Mouse (Mus musculus) regulatory T cell (primary cell): ENCODE results near the gene Cd69.

Source experiments
- in situ Hi-C: fragments of 300-600 bp; cut with MboI, MseI; formaldehyde crosslinking; loops from one replicate; pipeline ENCODE4 v1.15.1; 2025; ENCODE audit warnings: high pct_unique_total_duplicates

Cd69 gene

GRCm38 (mm10) chr6:129248243-129248642 lies 27.0 kb downstream of the Cd69 start:
- in situ Hi-C loops = loop anchor here (5.0 kb wide), 2 partner anchors 161 to 396 kb away; no protein-coding TSS in a partner anchor

DNA sequence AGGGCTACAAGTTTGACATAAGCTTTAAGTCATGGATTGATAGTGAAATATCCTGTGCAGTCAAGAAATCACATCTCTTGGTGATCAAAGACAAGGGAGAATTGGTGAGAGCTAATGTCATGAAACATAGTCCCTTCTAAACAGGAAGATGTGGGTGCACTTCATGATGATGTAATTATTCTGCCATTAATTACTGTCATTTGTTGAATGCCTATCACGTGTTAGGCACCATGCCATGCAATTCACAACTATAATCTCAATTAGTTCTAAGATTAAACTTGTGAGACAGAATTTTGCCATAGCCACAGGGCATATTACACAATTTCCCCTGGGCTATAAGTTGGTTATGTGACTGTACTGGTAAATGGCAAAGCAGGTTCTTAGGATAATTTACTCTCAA lies 28.2 kb downstream of the Cd69 start:
- in situ Hi-C loops = loop anchor here (5.0 kb wide), 2 partner anchors 160 to 395 kb away; no protein-coding TSS in a partner anchor

- in situ Hi-C loops = loop anchor here (5.0 kb wide), 2 partner anchors 158 to 393 kb away; no protein-coding TSS in a partner anchor
Measured at GRCm38 (mm10) chr6:129245793-129246192, 29.4 kb downstream of the Cd69 start.

GRCm38 (mm10) chr6:129241907-129242306 lies 33.3 kb downstream of the Cd69 start:
- in situ Hi-C loops = loop anchor here (5.0 kb wide), 1 partner anchor 205 kb away; no protein-coding TSS in a partner anchor

DNA sequence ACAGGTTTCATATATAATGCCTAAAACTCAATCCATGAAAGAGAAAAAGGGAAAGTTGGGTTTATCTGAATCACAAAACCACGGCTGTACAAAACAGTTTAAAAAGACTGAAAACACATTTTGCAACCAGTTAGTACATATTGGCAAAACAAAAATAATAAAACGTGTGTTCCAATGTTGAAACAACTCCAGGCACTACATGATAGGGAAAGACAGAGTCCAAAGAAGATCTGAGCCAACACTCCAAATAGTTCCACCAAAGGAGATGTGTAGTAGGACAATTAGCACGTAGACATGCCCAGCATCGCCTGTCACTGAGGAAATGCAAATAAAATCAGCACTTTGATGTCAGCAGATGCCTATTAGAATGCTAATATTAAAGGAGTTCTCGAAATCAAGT lies 33.8 kb downstream of the Cd69 start:
- in situ Hi-C loops = loop anchor here (5.0 kb wide), 1 partner anchor 204 kb away; no protein-coding TSS in a partner anchor

DNA sequence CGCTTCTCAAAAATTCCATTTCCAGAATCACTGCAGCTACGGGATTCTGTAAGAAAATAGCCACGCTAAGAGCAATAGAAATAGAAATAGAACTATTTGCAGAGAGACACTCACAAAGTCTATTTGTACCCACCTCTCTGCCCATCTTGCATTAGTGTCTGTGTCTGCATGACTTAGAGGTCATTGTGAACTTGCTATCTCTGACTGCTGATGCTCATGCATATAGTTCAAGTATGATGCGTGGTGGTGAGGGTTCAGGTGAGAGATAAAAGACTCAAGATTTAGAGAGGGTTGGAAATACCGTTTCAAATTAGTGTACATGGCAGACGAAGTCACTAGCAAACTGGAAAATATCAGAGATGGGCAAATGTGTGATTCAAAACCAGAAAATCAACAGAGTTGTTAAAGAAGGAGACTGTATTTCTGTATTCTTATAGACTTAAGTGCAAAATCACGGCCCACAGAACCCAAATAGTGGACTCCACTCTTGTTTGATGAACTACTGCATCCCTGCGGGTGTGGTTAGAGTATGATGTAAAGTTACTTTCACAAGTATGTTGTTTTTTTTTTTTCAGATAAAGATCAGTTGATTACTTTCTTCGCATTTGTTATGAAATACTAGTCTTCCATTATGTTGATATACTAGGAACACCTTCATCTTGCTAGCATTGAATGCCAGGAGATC lies 35.5 kb downstream of the Cd69 start:
- in situ Hi-C loops = loop anchor here (5.0 to 10.0 kb wide), 2 partner anchors 202 to 1035 kb away; no protein-coding TSS in a partner anchor

GRCm38 (mm10) chr6:129238275-129239038 lies 36.8 kb downstream of the Cd69 start:
- in situ Hi-C loops = loop anchor here (10.0 kb wide), 1 partner anchor 1034 kb away; no protein-coding TSS in a partner anchor

GRCm38 (mm10) chr6:129237350-129238274 lies 37.6 kb downstream of the Cd69 start:
- in situ Hi-C loops = loop anchor here (10.0 kb wide), 1 partner anchor 1033 kb away; no protein-coding TSS in a partner anchor

GRCm38 (mm10) chr6:129236652-129237342 lies 38.4 kb downstream of the Cd69 start:
- in situ Hi-C loops = loop anchor here (10.0 kb wide), 1 partner anchor 1032 kb away; no protein-coding TSS in a partner anchor

GRCm38 (mm10) chr6:129235855-129236461 lies 39.3 kb downstream of the Cd69 start:
- in situ Hi-C loops = loop anchor here (10.0 kb wide), 1 partner anchor 1031 kb away; no protein-coding TSS in a partner anchor

- in situ Hi-C loops = loop anchor here (5.0 to 10.0 kb wide), 3 partner anchors 43 to 1030 kb away; partner anchors contain the start of genes Cd69 and Clec2d
Measured at GRCm38 (mm10) chr6:129234456-129235360, 40.5 kb downstream of the Cd69 start.

DNA sequence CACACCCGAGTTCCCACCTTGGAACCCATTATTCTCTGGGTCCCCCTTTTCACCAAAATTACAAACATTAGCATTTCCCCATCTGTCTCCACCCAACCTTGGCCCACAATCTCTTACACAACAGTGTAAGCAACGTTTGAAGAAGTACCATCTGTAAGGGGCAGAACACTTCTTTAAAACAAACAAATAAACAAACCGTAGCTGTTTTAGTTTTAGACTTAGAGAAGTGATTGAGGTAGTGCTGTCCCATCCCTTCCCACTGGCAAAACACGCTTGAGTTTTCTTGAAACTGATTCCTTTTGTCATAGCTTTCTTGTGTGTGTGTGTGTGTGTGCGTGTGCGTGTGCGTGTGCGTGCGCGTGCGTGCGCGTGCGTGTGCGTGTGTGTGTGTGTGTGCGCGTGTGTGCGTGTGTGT lies 41.3 kb downstream of the Cd69 start:
- in situ Hi-C loops = loop anchor here (5.0 to 10.0 kb wide), 3 partner anchors 43 to 1029 kb away; partner anchors contain the start of genes Cd69 and Clec2d

GRCm38 (mm10) chr6:129233366-129233954 lies 41.8 kb downstream of the Cd69 start:
- in situ Hi-C loops = loop anchor here (5.0 to 10.0 kb wide), 3 partner anchors 44 to 1029 kb away; partner anchors contain the start of genes Cd69 and Clec2d

DNA sequence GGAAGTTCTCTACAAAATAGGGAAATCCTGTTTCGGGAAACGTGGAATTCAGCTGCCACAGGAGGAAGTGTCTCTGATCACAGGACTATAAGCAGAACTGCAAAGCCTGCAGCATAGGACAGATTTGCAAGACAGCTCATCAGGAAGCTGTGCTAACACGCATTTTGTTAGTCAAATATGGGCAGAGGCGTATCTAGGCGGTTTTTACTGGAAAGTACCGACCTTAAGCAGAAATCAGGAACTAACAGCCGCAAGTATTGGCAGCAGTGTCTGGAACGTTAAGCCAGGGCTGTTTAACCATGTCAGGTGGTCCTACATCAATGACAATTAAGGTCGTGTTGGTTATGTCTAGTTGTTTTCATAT lies 42.4 kb downstream of the Cd69 start:
- in situ Hi-C loops = loop anchor here (5.0 to 10.0 kb wide), 3 partner anchors 44 to 1028 kb away; partner anchors contain the start of genes Cd69 and Clec2d

- in situ Hi-C loops = loop anchor here (5.0 to 10.0 kb wide), 3 partner anchors 45 to 1027 kb away; partner anchors contain the start of genes Cd69 and Clec2d
Measured at GRCm38 (mm10) chr6:129232005-129232841, 43.0 kb downstream of the Cd69 start.

DNA sequence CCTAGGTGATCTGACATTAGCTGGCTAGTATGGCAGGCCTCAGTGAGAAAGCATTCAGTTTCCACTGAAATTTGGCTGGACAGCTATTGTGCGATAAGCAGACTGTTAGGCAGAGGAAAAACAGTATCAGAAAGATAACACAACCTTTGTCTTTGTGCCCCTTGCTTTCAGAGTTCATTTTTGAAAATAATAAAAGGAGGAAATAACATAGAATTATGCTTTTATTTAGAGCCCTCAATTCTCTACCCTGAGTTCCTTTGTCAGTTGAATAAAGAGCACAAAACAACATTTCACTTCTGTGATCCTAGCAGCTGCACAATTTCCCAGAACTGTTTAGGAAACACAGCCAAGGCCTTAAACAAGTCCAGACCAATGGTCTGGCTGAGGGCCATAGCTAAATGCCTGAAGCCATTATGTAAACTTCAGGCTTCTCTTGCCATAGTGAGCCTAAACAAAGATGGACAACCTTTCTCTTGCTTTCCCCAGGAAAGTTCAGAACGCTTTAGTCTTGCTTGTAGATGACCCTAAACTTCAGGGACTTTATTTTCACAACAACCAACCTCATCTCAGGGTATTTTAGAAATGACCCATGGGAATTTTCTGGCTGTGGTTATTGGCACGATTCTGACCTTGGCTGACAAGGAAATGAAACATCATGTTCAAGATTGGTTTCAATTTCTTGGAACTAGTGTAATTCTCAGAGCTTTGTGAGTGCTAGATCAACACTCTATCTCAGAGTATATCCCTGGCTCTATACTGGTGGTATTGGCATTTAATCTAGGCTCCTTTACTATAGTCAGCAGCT lies 45.3 kb downstream of the Cd69 start:
- in situ Hi-C loops = loop anchor here (5.0 to 10.0 kb wide), 3 partner anchors 47 to 1025 kb away; partner anchors contain the start of genes Cd69 and Clec2d
